Mouse (Mus musculus) kidney, embryonic 15.5 days (tissue): ENCODE results near the gene Xpnpep1. TPM values are rescaled to one million over a fixed set of nuclear protein-coding genes. Genes with fewer than 3 reads are reported as not detected.

Experiments used
- ATAC-seq: fragments of 200-750 bp; cut with Nextera tagmentation; replicated peaks from 2 replicates; pipeline ENCODE4 v1.8.0; 2017; ENCODE audit warnings: moderate TSS enrichment; ENCODE audit not compliant: low FRiP score
- H3K27ac ChIP-seq: fragments of 300-500 bp; sonication (generic); 2 replicates; pipeline ENCODE4 v1.5.1; 2015; ENCODE audit warnings: mild to moderate bottlenecking, inconsistent platforms
- H3K27me3 ChIP-seq: fragments of 300-500 bp; sonication (generic); 2 replicates; pipeline ENCODE4 v1.6.1; 2015; ENCODE audit warnings: inconsistent platforms
- H3K36me3 ChIP-seq: fragments of 300-500 bp; sonication (generic); 2 replicates; pipeline ENCODE4 v1.6.1; 2015; ENCODE audit warnings: inconsistent platforms
- H3K4me1 ChIP-seq: fragments of 300-500 bp; sonication (generic); 2 replicates; pipeline ENCODE4 v1.6.1; 2015; ENCODE audit warnings: inconsistent platforms
- H3K4me2 ChIP-seq: fragments of 300-500 bp; sonication (generic); 2 replicates; pipeline ENCODE4 v1.6.1; 2015; ENCODE audit warnings: moderate library complexity, mild to moderate bottlenecking, inconsistent platforms
- H3K4me3 ChIP-seq: fragments of 300-500 bp; sonication (generic); replicated peaks from 2 replicates; pipeline ENCODE4 v1.5.1; 2015; ENCODE audit warnings: mild to moderate bottlenecking, inconsistent platforms
- H3K9ac ChIP-seq: fragments of 300-500 bp; sonication (generic); 2 replicates; pipeline ENCODE4 v1.6.1; 2015; ENCODE audit warnings: mild to moderate bottlenecking, inconsistent platforms
- H3K9me3 ChIP-seq: fragments of 300-500 bp; sonication (generic); replicated peaks from 2 replicates; pipeline ENCODE4 v1.6.1; 2016; ENCODE audit warnings: inconsistent platforms
- WGBS: fragments of 180-500 bp; shearing (Covaris S2); methylation state at CpG from one replicate; pipeline ENCODE4 v1.1.7; 2015; ENCODE audit warnings: mixed read lengths; 5-methylcytosine and 5-hydroxymethylcytosine counted together
- polyA plus RNA-seq: library from polyadenylated mRNA; unstranded; fragments of >200 nt; fragmentation: Nextera tagmentation; extraction: Ambion mirVana; gene quantifications from 2 replicates; pipeline ENCODE4 v1.2.1, GENCODE M21; 2015

Gene Xpnpep1
- polyA plus RNA-seq, 1 experiment from 2014 or later = 168 TPM

GRCm38 (mm10) chr19:53043423-53044125 is 3.6 kb upstream of the Xpnpep1 start:
- Histone ChIP-seq H3K27ac (peak overlapping the region; percentile 9; the same call in 1 of the 2 replicates), H3K9me3 (no peaks in the 10 kb centered on the region), H3K4me2 (no peak overlapping the region), H3K9ac (no peak overlapping the region), H3K36me3 (no peaks in the 10 kb centered on the region), H3K27me3 (no peaks in the 10 kb centered on the region), H3K4me3 (no peak overlapping the region), H3K4me1 (peaks cover 36% of the 10 kb centered on the region)
- 79% methylated on average over 13 of the region's 13 CpGs for WGBS
- ATAC-seq = no peak

GRCm38 (mm10) chr19:53041570-53041969 is 1.6 kb upstream of the Xpnpep1 start:
- Histone ChIP-seq H3K27ac (no peak overlapping the region), H3K9ac (no peak overlapping the region), H3K4me3 (no peak overlapping the region), H3K4me1 (peaks cover 37% of the 10 kb centered on the region), H3K27me3 (no peaks in the 10 kb centered on the region), H3K36me3 (no peaks in the 10 kb centered on the region), H3K4me2 (no peak overlapping the region), H3K9me3 (no peaks in the 10 kb centered on the region)
- no peak for ATAC-seq
- 73% methylated on average over 4 of the region's 4 CpGs for WGBS

DNA sequence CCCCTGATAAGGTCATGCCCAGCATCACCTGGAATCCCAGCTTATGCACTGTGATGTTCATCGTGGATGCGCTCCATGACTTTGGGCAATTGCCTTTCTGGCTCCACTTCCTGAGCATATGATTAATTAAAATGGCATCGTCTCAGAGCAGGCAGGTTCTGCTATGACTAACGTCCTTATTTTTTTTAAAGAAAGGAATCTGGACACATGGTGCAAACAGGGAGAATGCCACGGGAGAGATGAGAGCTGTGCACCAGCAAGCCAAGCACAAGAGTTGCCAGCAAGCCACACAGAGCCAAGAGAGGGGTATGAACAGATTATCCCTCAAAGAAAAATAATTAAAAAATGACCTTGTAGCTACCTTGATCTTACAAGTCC is 1.1 kb upstream of the Xpnpep1 start:
- Histone ChIP-seq H3K27ac (no peak overlapping the region), H3K36me3 (peaks cover 4% of the 10 kb centered on the region; the same call in 1 of the 2 replicates), H3K9me3 (no peaks in the 10 kb centered on the region), H3K4me3 (no peak overlapping the region), H3K27me3 (no peaks in the 10 kb centered on the region), H3K4me2 (0 out of 2 replicates have a peak overlapping the region, but pooled peaks have one; percentile 12), H3K4me1 (peaks cover 37% of the 10 kb centered on the region), H3K9ac (no peak overlapping the region)
- no peak for ATAC-seq
- WGBS = 43% methylated on average over 5 of the region's 5 CpGs

GRCm38 (mm10) chr19:53039090-53039489 is 924 bp downstream of the Xpnpep1 start:
- no peak overlapping the region for H3K9ac ChIP-seq
- WGBS = 39% methylated on average over 11 of the region's 11 CpGs
- H3K27me3 ChIP-seq = no peaks in the 10 kb centered on the region
- no peaks in the 10 kb centered on the region for H3K9me3 ChIP-seq
- peaks cover 6% of the 10 kb centered on the region for H3K36me3 ChIP-seq
- peak; percentile 40 for ATAC-seq
- H3K4me2 ChIP-seq = peak overlapping the region; percentile 66
- peak overlapping the region; percentile 86 for H3K27ac ChIP-seq
- peaks cover 40% of the 10 kb centered on the region for H3K4me1 ChIP-seq
- H3K4me3 ChIP-seq = peak overlapping the region; percentile 87

- peaks cover 6% of the 10 kb centered on the region for H3K36me3 ChIP-seq
- H3K27ac ChIP-seq = peak overlapping the region; percentile 92
- H3K9me3 ChIP-seq = no peaks in the 10 kb centered on the region
- WGBS = under 1% methylated on average over 39 of the region's 39 CpGs
- no peaks in the 10 kb centered on the region for H3K27me3 ChIP-seq
- ATAC-seq = peak; percentile 98
- H3K4me1 ChIP-seq = peaks cover 37% of the 10 kb centered on the region
- H3K4me3 ChIP-seq = peak overlapping the region; percentile 87
- H3K4me2 ChIP-seq = peak overlapping the region; percentile 66
- H3K9ac ChIP-seq = peak overlapping the region; percentile 87
Observed at GRCm38 (mm10) chr19:53038435-53038938, 1.5 kb downstream of the Xpnpep1 start.

DNA sequence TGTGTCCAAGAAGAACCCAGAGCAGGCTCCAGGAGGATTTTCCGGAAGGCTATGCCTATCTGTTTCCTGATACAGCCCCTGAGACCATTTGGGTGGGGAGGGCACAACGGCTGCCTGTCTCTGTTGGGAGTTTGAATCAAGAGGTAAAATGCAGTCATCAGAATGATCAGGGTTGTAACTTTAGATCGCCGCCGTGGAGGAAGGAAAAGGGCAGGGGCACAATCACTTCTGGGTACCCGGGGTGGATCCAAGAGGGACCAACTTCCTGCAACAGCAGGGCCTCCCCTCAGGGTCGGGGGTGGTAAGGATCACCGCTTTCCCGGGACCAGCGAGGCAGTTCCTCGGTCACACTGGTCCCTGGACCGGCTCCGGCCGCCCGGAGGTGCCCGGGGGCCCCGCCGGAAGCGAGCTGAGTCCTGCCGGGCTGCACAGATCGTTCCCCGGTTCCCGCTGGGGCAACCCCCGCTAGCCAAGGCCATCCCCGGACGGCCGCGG is 2.0 kb downstream of the Xpnpep1 start:
- H3K36me3 ChIP-seq = peaks cover 6% of the 10 kb centered on the region
- ATAC-seq = peak; percentile 0; the same call in 1 of the 2 replicates
- H3K27me3 ChIP-seq = no peaks in the 10 kb centered on the region
- peaks cover 37% of the 10 kb centered on the region for H3K4me1 ChIP-seq
- peak overlapping the region; percentile 87 for H3K4me3 ChIP-seq
- WGBS = under 1% methylated on average over 28 of the region's 28 CpGs
- H3K9me3 ChIP-seq = no peaks in the 10 kb centered on the region
- peak overlapping the region; percentile 87 for H3K9ac ChIP-seq
- peak overlapping the region; percentile 66 for H3K4me2 ChIP-seq
- peak overlapping the region; percentile 92 for H3K27ac ChIP-seq

DNA sequence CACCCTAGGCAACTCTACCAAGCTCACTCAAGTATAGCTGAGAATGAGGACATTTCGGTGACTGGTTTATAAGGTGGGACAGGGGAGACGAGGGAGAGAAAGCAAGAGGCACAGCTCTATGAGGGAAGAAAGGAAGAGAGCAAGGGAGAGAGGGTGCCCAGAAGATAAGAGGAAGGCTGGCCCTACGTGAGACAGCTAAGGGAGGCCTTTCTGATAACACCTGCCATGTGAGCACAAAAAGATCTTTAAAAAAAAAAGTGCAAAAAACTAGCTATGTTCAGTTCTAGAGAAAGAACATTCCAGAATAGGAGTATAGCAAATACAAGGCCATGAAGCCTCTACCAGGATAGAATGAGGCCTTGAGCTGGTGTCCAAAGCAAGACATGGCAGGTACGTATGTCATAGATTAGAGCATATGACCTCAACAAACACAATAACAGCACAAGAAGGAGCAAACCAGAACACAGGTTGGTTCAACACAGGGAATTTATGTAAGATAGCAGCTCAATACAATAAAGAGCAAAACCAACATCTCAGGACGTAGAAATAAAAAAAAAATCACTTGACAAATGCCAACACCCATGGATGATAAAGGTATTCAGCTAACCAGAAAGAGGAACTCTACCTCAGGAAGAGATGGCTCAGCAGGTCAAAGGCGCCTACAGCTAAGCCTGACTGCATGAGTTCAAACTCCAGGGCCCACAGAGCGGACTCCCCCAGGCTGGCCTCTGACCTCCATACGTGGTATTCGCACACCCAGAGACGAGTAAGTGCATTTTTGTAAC is 6.7 kb downstream of the Xpnpep1 start:
- 84% methylated on average over 10 of the region's 10 CpGs for WGBS
- ATAC-seq = no peak

GRCm38 (mm10) chr19:53032647-53033046 is 7.4 kb downstream of the Xpnpep1 start:
- no peak; the same call in 1 of the 2 replicates for ATAC-seq
- no peaks in the 10 kb centered on the region for H3K27me3 ChIP-seq
- no peaks in the 10 kb centered on the region for H3K9me3 ChIP-seq
- no peak overlapping the region for H3K4me2 ChIP-seq
- 0 out of 2 replicates have a peak overlapping the region, but pooled peaks have one; percentile 50 for H3K27ac ChIP-seq
- no peak overlapping the region for H3K4me3 ChIP-seq
- no peak overlapping the region for H3K9ac ChIP-seq
- peaks cover 27% of the 10 kb centered on the region for H3K4me1 ChIP-seq
- 65% methylated on average over 3 of the region's 3 CpGs for WGBS
- H3K36me3 ChIP-seq = peaks cover 23% of the 10 kb centered on the region

More for the DNA sequence above, 6.7 kb downstream of the Xpnpep1 start:
- no peak overlapping the region for H3K4me3 ChIP-seq
- H3K27ac ChIP-seq = no peak overlapping the region
- H3K9me3 ChIP-seq = no peaks in the 10 kb centered on the region
- peaks cover 20% of the 10 kb centered on the region for H3K36me3 ChIP-seq
- no peak overlapping the region for H3K4me2 ChIP-seq
- peaks cover 23% of the 10 kb centered on the region for H3K4me1 ChIP-seq
- no peak overlapping the region for H3K9ac ChIP-seq
- no peaks in the 10 kb centered on the region for H3K27me3 ChIP-seq

DNA sequence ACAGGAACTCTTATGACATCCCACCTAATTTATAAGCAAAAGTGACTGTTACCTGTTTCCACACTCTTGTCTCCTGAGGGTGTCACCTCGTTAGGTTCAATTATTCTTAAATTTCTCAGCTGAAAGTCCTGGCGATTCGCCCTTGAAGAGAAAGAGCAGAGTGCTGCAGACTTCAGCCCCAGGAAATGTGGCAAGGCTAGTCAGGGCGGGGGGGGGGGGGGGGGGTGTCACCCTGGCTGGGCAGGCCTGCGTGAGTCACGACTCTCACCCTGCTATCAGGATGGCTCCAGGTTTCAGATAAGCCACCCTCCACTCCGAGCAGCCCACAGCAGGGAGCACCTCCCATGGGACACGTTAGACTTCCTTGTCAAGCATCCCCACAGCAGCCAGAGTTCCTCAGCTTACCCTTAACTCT is 8.1 kb downstream of the Xpnpep1 start:
- Histone ChIP-seq H3K4me2 (no peak overlapping the region), H3K4me3 (no peak overlapping the region), H3K9me3 (no peaks in the 10 kb centered on the region), H3K27me3 (no peaks in the 10 kb centered on the region), H3K9ac (no peak overlapping the region), H3K27ac (no peak overlapping the region), H3K4me1 (peaks cover 20% of the 10 kb centered on the region), H3K36me3 (peaks cover 24% of the 10 kb centered on the region)
- whole genome bisulfite sequencing = 67% methylated on average over 8 of the region's 8 CpGs
- ATAC-seq = 0 out of 2 replicates have a peak, but pooled peaks have one; percentile 49

GRCm38 (mm10) chr19:53030279-53030678 is 9.7 kb downstream of the Xpnpep1 start:
- peaks cover 15% of the 10 kb centered on the region for H3K4me1 ChIP-seq
- H3K36me3 ChIP-seq = peaks cover 32% of the 10 kb centered on the region
- no peak overlapping the region for H3K4me3 ChIP-seq
- whole genome bisulfite sequencing = 84% methylated on average over 6 of the region's 6 CpGs
- no peak overlapping the region for H3K9ac ChIP-seq
- H3K9me3 ChIP-seq = no peaks in the 10 kb centered on the region
- H3K27me3 ChIP-seq = no peaks in the 10 kb centered on the region
- no peak overlapping the region for H3K4me2 ChIP-seq
- H3K27ac ChIP-seq = no peak overlapping the region
- no peak for ATAC-seq

DNA sequence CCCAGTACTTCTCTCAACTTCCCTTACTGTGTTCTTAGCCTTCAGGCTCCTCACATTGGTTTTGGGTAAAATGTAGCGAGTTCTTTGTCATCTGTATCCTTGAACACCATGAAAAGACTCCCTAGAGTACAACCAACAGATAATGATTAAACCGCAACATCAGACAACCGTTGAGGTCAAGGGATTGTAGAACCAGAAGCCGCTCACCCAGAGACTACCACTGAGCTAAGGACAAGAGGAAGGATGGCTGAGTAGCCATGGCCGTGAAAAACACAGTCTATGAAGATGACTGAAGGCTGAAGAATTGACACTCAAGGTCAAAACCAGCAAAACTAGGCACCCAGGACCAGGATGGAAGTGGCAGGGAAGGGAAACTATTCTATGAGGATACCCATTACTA is 10.3 kb downstream of the Xpnpep1 start:
- Histone ChIP-seq H3K27me3 (no peaks in the 10 kb centered on the region), H3K4me2 (no peak overlapping the region), H3K36me3 (peaks cover 38% of the 10 kb centered on the region), H3K9me3 (no peaks in the 10 kb centered on the region), H3K4me1 (peaks cover 15% of the 10 kb centered on the region), H3K4me3 (no peak overlapping the region), H3K9ac (no peak overlapping the region), H3K27ac (no peak overlapping the region)
- no peak for ATAC-seq
- 93% methylated on average over 5 of the region's 5 CpGs for WGBS

DNA sequence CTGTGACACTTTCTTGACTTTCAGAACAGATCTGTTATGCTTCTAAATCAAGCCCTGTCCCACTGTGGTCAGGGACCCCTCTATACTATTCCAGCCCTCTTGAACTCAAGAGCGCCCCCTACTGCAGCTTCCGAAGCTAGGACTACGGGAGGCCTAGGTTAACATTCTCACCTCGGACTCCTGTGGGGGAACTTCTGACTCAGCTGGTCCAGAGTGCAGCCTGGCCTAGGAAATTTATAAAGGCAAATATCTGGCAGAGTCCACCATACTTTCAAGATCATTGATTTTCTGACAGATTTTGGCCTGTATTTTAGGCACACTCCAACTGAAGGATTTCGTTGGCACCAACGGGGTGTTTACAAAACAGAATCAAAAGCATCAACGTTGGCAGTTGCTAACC is 11.0 kb downstream of the Xpnpep1 start:
- WGBS = 87% methylated on average over 7 of the region's 7 CpGs
- H3K27ac ChIP-seq = no peak overlapping the region
- H3K4me3 ChIP-seq = no peak overlapping the region
- H3K4me1 ChIP-seq = peaks cover 15% of the 10 kb centered on the region
- peaks cover 45% of the 10 kb centered on the region for H3K36me3 ChIP-seq
- H3K4me2 ChIP-seq = no peak overlapping the region
- H3K9me3 ChIP-seq = no peaks in the 10 kb centered on the region
- no peaks in the 10 kb centered on the region for H3K27me3 ChIP-seq
- H3K9ac ChIP-seq = no peak overlapping the region
- no peak for ATAC-seq
